Mouse (Mus musculus) brain, embryonic 14.5 days (tissue): Measurements from ENCODE around the gene Siglecg.

Experiments used
- CTCF ChIP-seq: fragments of 200-500 bp; IDR thresholded peaks from 2 replicates; pipeline ENCODE4 v1.5.1; 2012; ENCODE audit warnings: inconsistent platforms, mild to moderate bottlenecking, moderate library complexity, borderline replicate concordance; ENCODE audit not compliant: insufficient read depth, insufficient read length; ENCODE audit errors: extremely low read depth
- POLR2A ChIP-seq: fragments of 200-500 bp; IDR thresholded peaks from 2 replicates; pipeline ENCODE4 v1.6.1; 2012; ENCODE audit warnings: mild to moderate bottlenecking, inconsistent platforms, borderline replicate concordance; ENCODE audit not compliant: poor library complexity, insufficient read depth, insufficient read length, severe bottlenecking; ENCODE audit errors: extremely low read depth

GRCm38 (mm10) chr7:43358556-43358955, 49.4 kb upstream of the Siglecg start:
- TF ChIP-seq CTCF, result no peak
- no peak for TF ChIP-seq POLR2A
